Mouse (Mus musculus): ENCODE data around the gene Magea2.
"Not testable (repeated sequence)": the region's sequence is repeated elsewhere in the genome, so short reads cannot be mapped to it uniquely, and the experiment has no call there.

The Magea2 gene

GRCm38 (mm10) chrX:155093566-155093965, at the start of gene Magea2:
Gene Magea2 (minus strand): TSS chrX:155093666.
- DNase-seq (ENCODE audit: low spot score), result not testable (repeated sequence)

GRCm38 (mm10) chrX:155128312-155128711, 34.8 kb upstream of the Magea2 start, which contains the start of gene Cldn34b2:
Gene Cldn34b2 (minus strand): TSS chrX:155128412.
- DNase-seq (ENCODE audit: low spot score), result not testable (repeated sequence)

- DNase-seq (ENCODE audit: low spot score), result no peak
Observed at GRCm38 (mm10) chrX:155098024-155098423, 4.6 kb upstream of the Magea2 start.

GRCm38 (mm10) chrX:155089693-155090092, 3.8 kb downstream of the Magea2 start, which contains the start of gene Magea1:
Gene Magea1 (minus strand): TSS chrX:155089793.
- DNase-seq (ENCODE audit: low spot score), result not testable (repeated sequence)

- peak; percentile 19 for DNase-seq (ENCODE audit: low spot score)
Observed at GRCm38 (mm10) chrX:155063045-155063444, 30.4 kb downstream of the Magea2 start, which contains the start of gene Magea5. Gene Magea5 (minus strand): TSS chrX:155063145.

GRCm38 (mm10) chrX:154995750-154996149, 97.7 kb downstream of the Magea2 start, which contains the start of gene Magea8:
Gene Magea8 (minus strand): TSS chrX:154995850.
- peak; percentile 4 for DNase-seq (ENCODE audit: low spot score)

All from testis, postnatal 14 days (tissue).